Mouse (Mus musculus) thymus, adult 2 months (tissue): Measurements from ENCODE around the gene Mapk12.

Source experiments
- CTCF ChIP-seq: fragments of 200-500 bp; IDR thresholded peaks from 2 replicates; pipeline ENCODE4 v1.5.1; 2012; ENCODE audit warnings: mild to moderate bottlenecking, control low read depth, low read length, moderate library complexity, borderline replicate concordance; ENCODE audit not compliant: control insufficient read depth, poor library complexity, insufficient read depth; ENCODE audit errors: extremely low read depth
- POLR2A ChIP-seq: fragments of 200-500 bp; IDR thresholded peaks from 2 replicates; pipeline ENCODE4 v1.6.1; 2012; ENCODE audit warnings: mild to moderate bottlenecking, low read length, control low read depth, moderate library complexity; ENCODE audit not compliant: control insufficient read depth, poor library complexity, insufficient read depth; ENCODE audit errors: extremely low read depth

DNA sequence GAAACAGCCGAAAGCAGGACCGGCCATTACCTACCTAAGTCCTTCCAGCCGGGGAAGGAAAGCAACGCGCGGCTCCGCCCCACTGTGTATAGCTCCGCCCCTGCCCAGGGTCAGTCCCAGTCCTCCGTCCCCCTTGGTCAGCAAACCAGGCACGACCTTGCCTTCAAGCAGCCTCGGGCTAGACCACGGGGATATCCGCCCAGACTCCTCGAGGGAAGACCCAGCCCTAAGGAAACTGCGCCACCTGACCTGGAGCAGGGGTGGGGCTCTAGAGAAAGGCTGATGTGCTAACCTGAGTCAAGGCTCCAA is 33.4 kb upstream of the Mapk12 start:
- TF ChIP-seq POLR2A (no peak), CTCF (no peak)
